Mouse (Mus musculus) urinary bladder, postnatal 36 days (tissue): ENCODE measurements around the gene Ttll5.
A peak's percentile ranks its signal among the peaks of the same experiment; 100 is the strongest.

Experiments used
- DNase-seq, 2 experiments: peaks; one replicate each; pipeline ENCODE4 v3.0.0; 2022; ENCODE audit warnings: low spot score in 2 of 2, mixed read lengths in 1 of 2

The Ttll5 gene

DNA sequence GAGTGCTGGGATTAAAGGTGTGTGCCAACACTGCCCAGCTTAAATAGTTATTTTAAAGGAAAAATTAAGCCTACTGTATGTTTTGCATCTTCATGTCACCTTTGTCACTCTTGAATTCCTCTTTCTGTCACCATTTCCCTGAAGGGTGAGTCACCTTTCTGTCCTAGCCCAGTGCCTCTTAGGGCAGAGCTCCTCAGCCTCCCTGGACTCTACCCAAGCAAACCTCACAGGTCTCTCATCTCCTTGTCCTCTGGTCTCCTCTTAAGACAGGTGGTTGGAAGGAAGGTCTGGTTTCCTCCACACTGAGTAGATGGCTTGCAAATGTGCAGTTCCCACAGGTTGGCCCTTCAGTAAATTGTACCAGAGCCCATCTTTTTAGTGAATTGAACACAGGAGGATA lies 143.4 kb downstream of the Ttll5 start:
- DNase-seq: no peak

DNA sequence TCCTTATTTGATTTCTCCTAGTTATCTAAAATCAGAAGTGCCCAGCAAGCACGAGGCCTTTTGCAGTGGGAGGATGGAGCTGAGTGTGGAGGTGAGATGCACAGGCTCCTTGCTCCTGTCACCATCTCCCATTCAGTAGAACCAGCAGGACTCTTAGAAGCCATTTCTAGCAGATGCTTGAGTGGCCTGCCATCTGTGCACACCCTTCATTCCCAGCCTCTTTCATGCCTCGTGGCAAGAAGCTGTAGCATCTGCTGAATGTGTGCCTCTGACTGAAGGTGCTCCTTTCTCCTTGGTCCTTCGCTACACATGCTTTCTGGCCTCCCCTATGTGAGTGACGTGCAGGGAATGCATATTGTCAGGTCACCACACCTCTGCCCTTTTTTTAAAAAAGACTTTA lies 143.9 kb downstream of the Ttll5 start:
- DNase-seq: no peak

DNA sequence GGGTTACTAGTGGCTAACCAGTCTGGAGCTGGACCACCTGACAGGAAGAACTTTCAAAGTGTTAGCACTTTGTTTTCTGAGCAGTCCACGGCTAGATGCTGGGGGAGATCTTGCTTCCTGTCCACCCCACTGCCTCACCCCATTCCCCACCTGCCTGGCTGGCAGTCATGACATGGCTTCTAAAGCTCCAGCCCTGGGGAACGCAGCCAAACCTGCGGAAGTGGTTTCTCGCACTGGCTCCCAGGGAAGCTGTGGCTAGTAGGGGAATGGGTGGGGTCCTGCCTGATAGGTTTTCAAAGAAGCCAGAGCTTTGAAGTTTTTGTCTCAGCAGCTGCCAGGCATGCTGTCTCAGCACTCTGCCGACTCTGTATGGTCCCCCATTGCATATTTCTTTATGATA lies 145.1 kb downstream of the Ttll5 start:
- DNase-seq: no peak

DNA sequence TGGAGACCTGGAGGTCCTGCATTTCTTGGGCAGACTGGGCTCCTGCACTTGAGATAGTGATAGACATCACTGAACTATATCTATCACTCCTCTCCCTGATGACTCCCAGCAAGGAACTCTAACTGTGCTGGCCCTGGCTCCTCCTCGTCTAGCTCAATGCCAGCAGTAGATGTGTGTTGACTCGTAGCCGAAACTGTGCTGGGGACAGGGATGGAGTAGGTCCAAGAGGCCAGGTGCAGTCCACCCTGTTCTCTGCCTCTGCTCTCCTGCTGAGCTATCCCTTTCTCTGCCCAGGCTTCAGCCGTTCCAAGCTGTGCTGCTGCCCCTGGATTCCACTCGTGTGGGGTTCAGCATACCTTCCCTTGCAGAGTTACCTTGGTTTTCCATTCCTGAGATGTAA lies 145.7 kb downstream of the Ttll5 start:
- DNase-seq: no peak

DNA sequence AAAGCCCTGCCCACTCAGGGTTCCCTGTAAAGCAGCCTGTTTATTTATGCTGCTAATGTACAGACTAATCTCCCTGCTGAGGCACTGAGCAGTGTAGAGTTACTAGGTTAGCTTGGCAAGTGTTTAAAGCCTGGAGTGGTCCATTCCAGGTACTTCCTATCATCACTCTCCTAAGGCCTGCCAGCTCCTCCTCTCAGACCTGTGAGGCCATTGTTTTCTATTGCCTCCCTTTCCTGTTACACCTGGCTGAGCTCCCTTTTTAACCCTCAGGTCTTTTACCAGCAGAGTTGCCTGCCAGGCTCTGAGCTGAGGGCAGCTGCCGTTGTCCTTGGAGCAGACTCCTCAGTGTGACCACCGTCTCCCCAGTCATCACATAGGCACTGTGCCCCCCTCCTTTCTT lies 146.3 kb downstream of the Ttll5 start:
- no peak for DNase-seq

DNA sequence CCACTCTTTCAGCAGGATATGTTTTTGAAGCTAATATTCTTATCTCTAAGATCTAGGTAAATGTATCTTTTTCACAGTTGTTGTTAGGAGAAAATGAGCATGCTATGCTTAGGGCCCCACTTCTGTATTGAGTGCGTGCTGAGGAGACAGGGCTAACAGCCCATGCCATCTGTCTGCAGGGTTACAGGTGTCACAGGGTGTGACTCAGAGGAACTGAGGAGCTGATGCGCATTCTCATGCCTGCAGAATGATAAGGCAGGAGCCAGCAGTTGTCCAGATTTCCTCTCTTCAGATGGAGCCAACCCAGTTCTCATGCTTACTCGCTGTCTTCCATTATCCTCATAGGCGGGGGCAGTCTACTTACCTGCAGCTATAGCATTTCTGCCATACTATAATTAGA lies 147.2 kb downstream of the Ttll5 start:
- DNase-seq: no peak

DNA sequence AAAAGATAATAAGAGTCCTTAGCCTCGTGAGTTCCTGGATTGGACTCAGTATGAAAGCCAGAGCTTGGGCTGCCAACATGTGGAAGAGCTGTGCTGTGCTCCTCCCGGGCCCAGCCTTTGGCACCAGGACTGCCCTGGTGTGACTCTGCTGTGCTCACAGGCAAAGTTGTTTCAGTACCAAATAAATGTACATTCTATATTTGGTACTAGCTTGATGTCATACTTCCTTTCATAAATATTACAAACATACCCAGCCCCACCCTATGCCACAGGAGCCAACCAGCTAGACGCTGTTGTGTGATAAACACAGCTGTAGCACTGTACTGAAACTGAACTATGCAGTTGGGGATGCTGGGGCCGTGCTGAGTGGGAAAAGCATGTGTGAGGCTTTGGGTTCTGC lies 149.1 kb downstream of the Ttll5 start:
- DNase-seq: no peak

DNA sequence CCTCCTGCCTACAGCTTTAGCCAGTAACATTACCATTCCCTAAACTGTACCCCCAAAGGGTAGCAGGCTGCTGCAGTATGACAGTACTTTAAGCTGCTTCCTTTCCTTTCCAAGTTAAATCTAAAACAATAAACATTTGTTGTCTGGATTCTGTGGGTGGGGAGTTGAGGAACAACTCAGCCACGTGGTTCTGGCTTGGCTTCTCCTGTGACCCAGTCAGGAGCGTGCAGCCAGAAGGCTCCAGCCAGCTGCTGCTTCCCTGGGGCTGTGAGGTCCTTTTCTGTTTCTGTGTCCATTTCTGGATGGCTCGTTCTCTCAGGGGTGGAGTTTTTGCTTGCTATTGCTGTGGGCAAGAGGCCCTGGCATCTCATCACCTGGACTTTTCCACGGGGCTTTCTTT lies 149.6 kb downstream of the Ttll5 start:
- peak in 1 of 2 experiments; percentile 47 for DNase-seq

DNA sequence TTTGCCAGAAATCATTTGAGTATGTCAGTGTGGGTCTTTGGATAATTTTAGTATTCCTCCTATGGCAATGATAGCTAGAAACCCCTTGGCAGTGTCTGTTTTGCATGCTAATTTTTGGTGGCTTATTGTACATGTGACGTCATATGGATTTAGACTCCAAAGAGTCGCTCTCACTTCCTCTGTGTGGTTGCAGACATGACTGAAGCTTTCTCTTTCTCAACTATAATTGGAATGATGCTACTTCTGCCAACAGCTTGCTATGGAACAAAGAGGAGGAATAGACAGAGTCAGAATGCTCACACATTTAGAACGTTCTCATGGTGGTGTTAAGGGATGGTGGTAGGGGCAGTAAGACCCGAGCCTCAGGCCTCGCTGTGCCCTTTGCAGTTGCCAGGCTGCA lies 155.5 kb downstream of the Ttll5 start:
- DNase-seq: no peak

DNA sequence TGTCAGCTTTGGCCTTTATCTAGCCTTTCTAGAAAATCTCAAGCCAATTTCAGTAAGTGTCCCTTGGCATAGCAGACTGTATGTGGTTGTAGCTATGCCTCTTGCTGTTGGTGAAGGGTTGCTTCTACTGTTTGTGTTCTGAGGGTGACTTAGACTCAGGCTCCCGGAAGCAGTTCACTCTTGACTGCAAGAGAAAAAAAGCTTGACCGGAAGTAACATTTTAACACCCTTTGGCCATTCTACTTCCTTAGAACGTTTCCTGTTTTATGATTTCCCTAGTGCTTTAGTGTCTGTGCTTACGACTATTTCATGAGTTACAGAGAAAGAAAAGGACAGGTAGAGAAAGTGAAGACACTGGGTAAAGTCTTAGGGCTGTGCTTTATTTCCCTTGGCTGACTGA lies 161.1 kb downstream of the Ttll5 start:
- DNase-seq: no peak

DNA sequence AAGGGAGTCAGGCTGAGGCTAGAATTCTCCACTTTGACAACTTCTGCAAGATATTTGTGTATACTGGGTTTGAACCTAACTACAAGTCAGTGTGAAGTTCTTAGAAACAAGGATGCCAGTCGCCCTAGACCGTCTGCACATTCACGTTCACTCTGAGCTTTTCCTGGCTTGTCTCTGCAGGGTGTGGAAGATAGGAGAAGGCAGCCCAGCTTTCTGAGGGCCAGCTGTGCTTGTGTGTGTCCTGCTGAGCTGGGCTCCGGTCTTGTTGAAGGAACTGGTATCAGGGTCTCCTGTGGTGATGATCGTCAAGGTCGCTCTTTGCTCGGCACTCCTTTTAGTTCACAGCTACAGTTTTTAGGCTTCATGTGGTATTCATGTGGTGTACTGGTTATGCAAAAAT lies 161.6 kb downstream of the Ttll5 start:
- no peak for DNase-seq

DNA sequence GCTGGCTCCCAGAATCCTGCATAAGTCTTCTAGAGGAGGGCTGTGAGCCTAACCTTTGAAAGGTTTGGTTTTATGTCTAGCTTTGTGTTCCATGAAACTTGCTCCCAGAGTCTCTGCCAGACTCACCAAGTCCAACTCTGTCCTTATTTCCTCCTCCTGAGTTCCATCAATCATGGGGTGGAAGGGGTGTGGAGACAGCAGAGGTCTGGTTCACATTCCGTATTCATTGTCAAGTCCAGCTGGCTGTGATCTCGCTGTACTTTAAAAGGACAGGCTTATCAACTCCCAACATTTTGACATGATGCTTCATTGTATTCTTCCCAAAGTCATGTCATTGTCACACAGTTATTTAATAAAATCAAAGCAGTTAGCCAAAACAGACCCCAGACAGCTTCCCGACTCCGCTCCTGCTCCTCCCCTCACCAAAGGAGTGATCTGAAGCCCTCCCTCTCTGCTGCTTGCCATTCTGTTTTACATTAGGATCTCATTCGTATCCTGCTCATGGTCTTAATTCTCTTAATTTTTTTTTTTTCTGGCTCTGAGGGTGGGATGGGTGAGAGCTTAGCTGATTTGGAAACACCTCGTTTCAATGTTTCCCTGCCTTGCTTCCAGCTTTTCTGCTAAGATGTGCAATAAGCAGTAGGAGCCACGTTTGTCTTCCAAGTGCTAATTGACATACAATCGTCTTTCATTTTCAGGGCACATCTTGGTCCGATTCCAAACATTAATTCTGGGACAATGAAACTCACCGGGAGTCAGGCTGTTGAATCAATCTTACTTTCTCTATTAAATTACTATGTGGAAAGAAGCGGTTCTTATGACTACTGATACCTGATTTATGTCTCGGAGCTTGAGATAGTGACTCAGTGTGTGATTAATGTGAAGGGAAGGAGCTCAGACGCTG lies 162.3 kb downstream of the Ttll5 start:
- DNase-seq: no peak

DNA sequence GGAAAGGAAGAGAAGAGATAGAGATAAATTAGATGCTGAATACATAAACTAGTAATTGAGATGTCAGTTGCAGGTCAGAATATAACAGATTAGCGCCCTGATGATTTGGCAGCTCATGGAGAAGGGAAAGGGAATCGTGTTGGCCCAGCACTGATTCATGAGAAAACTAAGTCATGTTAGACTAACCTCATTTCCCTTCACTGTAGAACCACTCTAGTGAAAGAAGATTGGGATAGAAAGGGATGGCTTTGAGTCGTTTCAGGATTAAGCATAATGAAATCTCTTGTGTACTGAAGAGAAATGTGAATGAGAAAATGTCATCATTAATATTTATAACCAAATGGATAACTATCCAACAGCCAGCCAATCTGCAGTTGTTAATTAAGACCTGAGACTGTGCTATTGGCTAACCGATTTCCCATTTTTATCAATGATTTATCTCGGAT lies 163.0 kb downstream of the Ttll5 start:
- no peak for DNase-seq

DNA sequence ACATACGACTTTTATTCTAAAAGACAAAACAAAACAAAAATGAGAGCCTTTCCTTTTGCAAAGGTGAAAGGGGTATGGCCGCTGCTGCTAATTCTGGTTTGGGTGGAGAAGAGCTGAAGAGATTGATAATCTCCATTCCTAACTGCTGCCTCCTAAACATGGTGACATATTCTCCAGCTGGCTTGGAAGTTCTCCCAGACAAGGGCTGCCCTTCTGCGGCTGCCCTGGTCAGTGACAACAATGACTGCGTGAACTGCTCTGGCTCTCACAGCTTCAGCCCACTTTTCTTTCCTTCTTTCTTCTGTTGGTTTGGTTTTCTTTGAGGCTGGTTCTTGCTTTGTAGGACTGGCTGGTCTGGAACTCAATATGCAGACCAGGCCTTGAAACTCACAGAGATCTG lies 163.7 kb downstream of the Ttll5 start:
- no peak for DNase-seq

DNA sequence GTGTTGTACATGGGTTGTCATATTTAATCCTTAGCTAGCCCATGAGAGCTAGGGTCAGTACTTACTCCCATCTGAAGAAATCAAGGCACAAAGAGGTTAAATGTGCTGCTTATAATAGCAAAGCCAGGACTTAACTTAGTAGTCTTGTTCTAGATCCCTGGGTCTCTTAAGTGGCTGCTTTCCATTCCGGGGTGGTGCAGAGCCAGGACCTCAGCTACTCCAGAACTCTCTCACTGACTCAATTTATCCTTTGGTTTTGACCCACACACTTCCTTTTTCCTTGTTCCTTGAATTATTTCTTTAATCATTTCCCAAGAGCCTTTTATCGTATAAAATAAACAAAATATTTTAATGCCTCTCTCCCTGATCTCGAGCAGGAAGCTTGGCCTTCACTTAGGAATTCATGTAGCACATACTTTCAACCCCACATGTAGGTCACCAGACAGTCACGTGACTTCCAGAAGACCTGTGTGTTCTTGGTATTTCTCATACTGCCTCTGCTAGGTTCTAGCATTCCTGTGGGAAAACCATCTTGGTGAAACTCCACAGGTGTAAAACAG lies 164.4 kb downstream of the Ttll5 start:
- DNase-seq: no peak

DNA sequence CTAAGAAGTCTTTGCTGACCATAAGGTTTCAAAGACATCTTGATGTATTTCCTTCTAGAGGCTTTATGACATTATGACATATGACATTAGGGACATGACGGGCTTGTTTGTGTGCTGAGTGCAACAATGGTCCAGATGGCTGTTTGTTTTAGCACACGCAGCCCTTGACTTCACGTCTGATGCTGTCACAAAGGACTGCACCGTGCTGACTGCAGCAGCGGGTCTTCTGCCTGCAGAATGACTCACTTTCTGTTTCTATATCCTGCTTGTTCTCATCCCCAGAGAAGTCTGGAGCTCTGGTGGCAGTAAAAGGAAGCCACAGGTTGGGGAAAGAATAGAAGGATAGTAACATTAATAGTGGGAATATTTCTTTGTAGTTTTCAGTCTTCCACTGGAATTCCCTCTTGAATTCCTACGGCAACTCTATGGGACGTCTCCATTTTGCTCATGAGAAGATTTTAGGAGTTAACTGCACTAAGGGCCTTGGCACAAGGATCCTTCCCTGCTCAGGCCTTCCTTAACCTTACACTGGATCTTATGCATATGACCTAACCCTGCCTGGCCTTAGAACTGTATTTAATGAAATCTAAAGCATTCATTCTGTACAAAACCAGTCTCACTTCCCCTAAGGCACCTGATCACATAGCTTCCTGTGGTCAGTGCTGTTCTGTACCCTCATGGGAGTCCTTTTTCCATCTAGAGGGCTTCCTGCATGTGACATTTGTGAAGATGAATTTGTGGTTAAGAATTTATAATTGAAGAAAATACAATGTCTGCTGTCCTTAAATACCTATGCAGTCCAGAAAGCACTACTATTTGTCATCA lies 167.8 kb downstream of the Ttll5 start:
- DNase-seq: no peak

DNA sequence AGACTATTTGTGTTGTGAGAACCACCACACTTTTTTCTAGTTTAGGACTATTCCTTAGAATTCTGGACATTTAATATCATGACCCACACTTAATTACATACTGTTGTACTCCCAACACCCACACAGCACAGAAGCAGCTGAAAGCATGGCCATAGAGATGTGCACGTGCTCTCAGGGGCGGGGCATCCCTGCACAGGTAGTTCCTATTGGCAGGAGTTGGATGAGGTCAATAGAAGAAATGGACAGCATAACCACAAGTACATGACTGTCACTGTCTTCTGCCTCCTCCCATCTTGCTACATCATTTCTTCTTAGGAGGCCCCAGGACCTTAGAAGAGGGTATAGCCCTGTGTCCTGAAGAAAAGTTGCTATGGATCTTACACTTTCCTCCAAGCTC lies 168.4 kb downstream of the Ttll5 start:
- DNase-seq: no peak

DNA sequence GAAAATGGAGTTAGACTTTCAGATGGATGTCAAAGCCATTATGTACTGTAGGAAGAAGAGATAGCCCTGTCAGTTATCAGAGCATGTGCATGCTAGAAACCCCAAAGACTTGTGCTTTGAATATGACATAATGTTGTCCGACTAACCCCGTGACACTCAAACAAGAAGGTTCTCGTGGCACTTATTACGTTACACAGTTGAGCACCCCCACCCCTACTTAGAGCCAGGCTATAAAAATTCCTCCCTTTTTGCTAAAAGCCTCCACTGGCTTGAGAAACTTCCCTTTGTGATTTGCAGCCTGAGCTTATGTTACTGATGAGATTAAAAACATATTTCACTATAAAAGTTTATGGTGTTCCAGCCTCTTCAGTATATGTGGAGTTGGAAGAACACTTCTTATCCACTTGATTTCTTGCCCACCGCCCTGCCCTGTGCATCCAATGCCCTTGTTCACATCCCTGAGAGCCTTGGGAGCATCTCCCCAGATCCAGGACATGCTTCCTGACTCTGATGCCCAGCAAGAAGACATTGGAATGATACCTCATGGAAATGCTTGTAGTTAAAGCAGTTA lies 169.4 kb downstream of the Ttll5 start:
- no peak for DNase-seq

DNA sequence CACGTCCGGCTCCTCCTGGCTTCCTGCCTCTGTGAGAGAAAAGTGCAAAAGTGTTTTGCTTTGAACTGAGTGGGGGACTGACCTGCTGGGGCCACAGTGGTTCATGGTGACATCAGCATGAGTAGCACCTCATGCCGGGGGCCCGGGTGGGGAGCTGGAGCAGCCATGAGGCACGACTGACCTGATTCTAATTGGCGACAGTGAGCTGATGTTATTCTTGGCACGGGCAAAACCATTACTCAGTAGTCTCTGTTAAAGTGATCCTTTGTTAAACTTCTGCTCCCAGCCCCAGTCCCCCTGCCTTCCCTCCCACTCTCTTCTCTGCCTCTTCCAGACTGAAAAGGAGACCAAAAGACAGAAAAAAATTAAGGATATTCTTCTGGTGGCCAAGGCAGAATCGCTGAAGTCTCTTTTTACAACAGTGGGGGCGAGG lies 176.2 kb downstream of the Ttll5 start:
- peak in 1 of 2 experiments; percentile 10 for DNase-seq

DNA sequence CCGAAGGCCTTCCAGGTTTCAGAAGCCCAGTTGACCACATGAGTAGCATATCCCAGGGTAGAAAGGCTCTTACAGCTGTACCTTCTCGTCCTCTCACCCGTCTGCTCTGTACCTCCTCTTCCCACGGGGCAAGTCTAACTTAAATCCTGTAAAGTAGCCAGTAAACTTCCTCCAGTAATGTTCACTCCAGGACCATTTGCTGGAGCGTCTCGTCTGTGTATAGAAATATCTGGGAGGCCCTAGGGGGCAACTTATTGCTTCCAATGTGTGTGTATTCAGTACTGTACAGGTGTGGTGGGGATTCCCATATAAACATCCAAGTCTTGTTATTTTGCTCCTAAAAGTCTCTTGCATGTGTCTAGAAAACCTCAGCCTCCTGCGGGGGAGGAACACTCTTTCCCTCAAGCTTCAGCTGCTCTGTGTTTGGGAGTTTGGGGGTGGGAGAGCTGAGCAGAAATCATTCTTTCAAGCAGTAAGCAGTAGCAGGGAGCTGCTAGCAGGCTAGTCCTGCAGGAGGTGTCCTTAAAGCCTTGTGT lies 176.7 kb downstream of the Ttll5 start:
- no peak for DNase-seq

DNA sequence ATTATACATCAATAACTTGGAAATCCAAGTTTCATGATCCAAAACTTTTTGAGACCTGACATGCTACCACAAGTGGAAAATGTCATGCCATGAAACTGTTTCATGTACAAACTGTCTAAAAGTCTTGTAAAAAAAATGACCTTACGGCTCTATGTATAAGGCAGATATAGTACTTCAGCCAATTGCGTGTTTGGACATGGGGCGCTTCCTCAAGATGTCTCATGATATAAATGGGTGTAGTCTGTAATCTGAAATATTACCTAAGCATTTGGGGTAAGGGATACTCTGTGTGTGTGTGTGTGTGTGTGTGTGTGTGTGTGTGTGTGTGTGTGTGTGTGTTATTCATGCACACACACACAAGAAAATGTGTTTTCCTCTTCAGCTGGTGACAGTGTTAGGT lies 180.2 kb downstream of the Ttll5 start:
- DNase-seq: no peak

DNA sequence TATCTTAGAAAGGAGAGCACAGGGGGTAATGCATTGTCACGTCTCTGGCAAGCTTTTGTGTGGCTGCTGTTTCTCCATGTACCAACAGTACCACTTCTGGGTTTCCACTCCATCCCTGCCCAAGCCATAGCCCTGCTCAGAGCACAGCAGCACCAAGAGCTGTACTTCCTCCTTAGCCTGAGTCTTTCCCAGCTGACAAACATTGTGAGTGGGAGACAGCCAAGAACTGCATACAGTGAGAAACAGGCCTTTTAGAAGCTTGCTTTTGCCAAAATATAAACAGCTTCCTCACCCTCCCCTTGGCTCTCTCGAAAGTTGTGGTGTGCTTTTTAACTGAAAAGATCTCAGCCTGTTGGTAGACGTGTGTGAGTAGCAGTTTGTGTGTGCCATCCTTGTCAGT lies 182.9 kb downstream of the Ttll5 start:
- no peak for DNase-seq
